Mouse (Mus musculus): ENCODE measurements around the gene 4930535I16Rik. TPM values are rescaled to one million over a fixed set of nuclear protein-coding genes. Genes with fewer than 3 reads are reported as not detected.

Gene 4930535I16Rik
- polyA plus RNA-seq (2012), result not detected in 2 replicates

DNA sequence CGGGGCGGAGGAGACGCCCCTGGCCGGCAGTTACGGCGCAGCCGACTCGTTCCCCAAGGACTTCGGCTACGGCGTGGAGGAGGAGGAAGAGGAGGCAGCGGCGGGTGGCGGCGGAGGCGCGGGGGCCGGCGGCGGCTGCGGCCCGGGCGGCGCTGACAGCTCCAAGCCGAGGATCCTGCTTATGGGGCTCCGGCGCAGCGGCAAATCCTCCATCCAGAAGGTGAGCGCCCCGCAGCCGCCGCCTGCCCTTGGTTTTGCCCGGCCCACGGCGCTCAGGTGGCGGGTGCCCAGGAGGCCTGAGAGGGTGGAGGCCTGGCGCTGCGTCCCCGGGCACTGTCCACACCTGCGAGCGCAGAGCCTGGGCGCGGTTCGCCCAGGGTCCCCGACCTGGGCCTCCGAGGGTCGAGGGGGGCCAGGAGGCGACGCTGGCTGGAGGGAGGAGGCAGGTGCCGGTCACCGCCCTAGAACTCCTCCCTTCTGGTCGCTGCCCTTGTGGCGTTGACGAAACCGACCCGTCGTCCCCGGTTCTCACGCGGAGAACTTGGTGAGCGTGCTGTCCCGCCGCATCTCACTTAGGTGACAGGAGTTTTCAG is at the start of gene 4930535I16Rik:
Gene 4930535I16Rik, minus strand, starts transcription at position 475 of the 593 bp plus-strand sequence.
- Histone ChIP-seq H3K4me3 (replicated peaks) (peak within 1 kb of the TSS; percentile 97), H3K36me3 (ENCODE audit: control insufficient read depth) (peaks cover 43% of the 10 kb centered on the region), H3K9me3 (ENCODE audit: control insufficient read depth, low read length) (no peaks in the 10 kb centered on the region), H3K4me1 (ENCODE audit: control insufficient read depth) (peaks cover 28% of the 10 kb centered on the region), H3K27me3 (ENCODE audit: control insufficient read depth) (no peaks in the 10 kb centered on the region)
- TF ChIP-seq GATA1 (IDR thresholded peaks at IDR 0.05; ENCODE audit: low read length) (no peak), TAL1 (IDR thresholded peaks at IDR 0.05; ENCODE audit: low read length) (no peak)

- Histone ChIP-seq H3K9me3 (ENCODE audit: control insufficient read depth, low read length) (no peaks in the 10 kb centered on the region), H3K36me3 (ENCODE audit: control insufficient read depth) (no peaks in the 10 kb centered on the region), H3K27me3 (ENCODE audit: control insufficient read depth) (no peaks in the 10 kb centered on the region; the same call in 1 of the 2 replicates), H3K4me1 (ENCODE audit: control insufficient read depth) (no peaks in the 10 kb centered on the region), H3K4me3 (replicated peaks) (no peak overlapping the region)
- TF ChIP-seq GATA1 (IDR thresholded peaks at IDR 0.05; ENCODE audit: low read length) (no peak), TAL1 (IDR thresholded peaks at IDR 0.05; ENCODE audit: low read length) (no peak)
These were observed 44.9 kb upstream of the 4930535I16Rik start for GRCm38 (mm10) chr4:123962721-123963120.

- peaks cover 15% of the 10 kb centered on the region for H3K27me3 ChIP-seq (ENCODE audit: control insufficient read depth)
These were observed 43.1 kb upstream of the 4930535I16Rik start for GRCm38 (mm10) chr4:123960955-123961354.

GRCm38 (mm10) chr4:123957891-123958290 is 40.1 kb upstream of the 4930535I16Rik start:
- H3K27me3 ChIP-seq (ENCODE audit: control insufficient read depth), result peaks cover 17% of the 10 kb centered on the region
- TF ChIP-seq TAL1 (IDR thresholded peaks at IDR 0.05; ENCODE audit: low read length), result no peak
- TF ChIP-seq GATA1 (IDR thresholded peaks at IDR 0.05; ENCODE audit: low read length), result no peak
- H3K36me3 ChIP-seq (ENCODE audit: control insufficient read depth), result no peaks in the 10 kb centered on the region
- no peak overlapping the region for H3K4me3 ChIP-seq (replicated peaks)
- no peaks in the 10 kb centered on the region for H3K4me1 ChIP-seq (ENCODE audit: control insufficient read depth)
- H3K9me3 ChIP-seq (ENCODE audit: control insufficient read depth, low read length), result no peaks in the 10 kb centered on the region

More at GRCm38 (mm10) chr4:123960955-123961354, 43.1 kb upstream of the 4930535I16Rik start:
- Histone ChIP-seq H3K4me3 (replicated peaks) (no peak overlapping the region), H3K4me1 (ENCODE audit: control insufficient read depth) (no peaks in the 10 kb centered on the region), H3K9me3 (ENCODE audit: control insufficient read depth, low read length) (no peaks in the 10 kb centered on the region), H3K36me3 (ENCODE audit: control insufficient read depth) (no peaks in the 10 kb centered on the region)
- TF ChIP-seq TAL1 (IDR thresholded peaks at IDR 0.05; ENCODE audit: low read length) (no peak), GATA1 (IDR thresholded peaks at IDR 0.05; ENCODE audit: low read length) (no peak)

GRCm38 (mm10) chr4:123957492-123957808 is 39.6 kb upstream of the 4930535I16Rik start:
- no peaks in the 10 kb centered on the region for H3K9me3 ChIP-seq (ENCODE audit: control insufficient read depth, low read length)
- no peak for TF ChIP-seq GATA1 (IDR thresholded peaks at IDR 0.05; ENCODE audit: low read length)
- TF ChIP-seq TAL1 (IDR thresholded peaks at IDR 0.05; ENCODE audit: low read length), result no peak
- peaks cover 17% of the 10 kb centered on the region for H3K27me3 ChIP-seq (ENCODE audit: control insufficient read depth)
- H3K36me3 ChIP-seq (ENCODE audit: control insufficient read depth), result no peaks in the 10 kb centered on the region
- no peak overlapping the region for H3K4me3 ChIP-seq (replicated peaks)
- H3K4me1 ChIP-seq (ENCODE audit: control insufficient read depth), result no peaks in the 10 kb centered on the region

DNA sequence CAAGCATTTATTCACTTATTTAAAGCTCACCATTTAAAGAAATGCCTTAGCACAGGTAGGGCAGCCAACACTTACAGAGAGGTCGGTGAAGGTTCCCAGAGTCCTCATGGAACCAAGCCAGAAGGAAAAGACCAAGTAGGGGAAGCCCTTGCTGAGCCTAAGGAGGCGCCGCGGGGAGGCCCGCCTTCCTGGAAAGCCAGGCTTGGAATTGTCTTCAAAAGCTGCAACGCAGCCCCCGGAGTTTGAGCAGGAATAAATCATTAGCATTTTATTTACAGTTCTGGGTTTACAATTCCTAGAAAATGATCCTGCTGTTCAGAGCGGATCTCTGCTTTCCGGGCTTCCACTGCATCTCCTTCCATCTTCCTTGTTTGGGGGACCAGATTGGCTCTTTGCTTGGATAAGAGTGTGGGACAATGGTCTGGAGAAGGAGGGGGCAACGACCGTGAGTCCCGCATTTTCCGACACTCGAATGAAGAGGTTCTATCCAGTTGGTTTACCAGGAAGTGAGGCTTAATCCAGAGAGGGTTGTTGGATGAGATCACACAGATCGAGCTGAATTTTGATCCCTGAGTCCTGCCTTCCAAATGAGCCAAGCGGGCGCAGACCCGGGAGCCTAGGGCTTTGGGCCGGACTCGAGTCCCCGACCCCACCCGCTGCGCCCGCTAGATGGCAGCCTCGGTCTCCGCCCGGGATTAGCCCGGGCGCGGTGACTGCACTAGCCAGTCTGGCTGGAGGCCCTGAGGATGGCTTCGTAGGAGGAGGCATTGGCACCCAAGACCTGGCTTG is 39.1 kb upstream of the 4930535I16Rik start:
- H3K4me1 ChIP-seq (ENCODE audit: control insufficient read depth), result no peaks in the 10 kb centered on the region
- H3K27me3 ChIP-seq (ENCODE audit: control insufficient read depth), result peaks cover 17% of the 10 kb centered on the region
- H3K4me3 ChIP-seq (replicated peaks), result no peak overlapping the region
- TF ChIP-seq TAL1 (IDR thresholded peaks at IDR 0.05; ENCODE audit: low read length) (no peak), GATA1 (IDR thresholded peaks at IDR 0.05; ENCODE audit: low read length) (no peak)
- H3K36me3 ChIP-seq (ENCODE audit: control insufficient read depth), result no peaks in the 10 kb centered on the region
- no peaks in the 10 kb centered on the region for H3K9me3 ChIP-seq (ENCODE audit: control insufficient read depth, low read length)

- Histone ChIP-seq H3K4me3 (replicated peaks) (no peak overlapping the region), H3K27me3 (ENCODE audit: control insufficient read depth) (peaks cover 12% of the 10 kb centered on the region), H3K9me3 (ENCODE audit: control insufficient read depth, low read length) (no peaks in the 10 kb centered on the region), H3K4me1 (ENCODE audit: control insufficient read depth) (no peaks in the 10 kb centered on the region), H3K36me3 (ENCODE audit: control insufficient read depth) (no peaks in the 10 kb centered on the region)
- TF ChIP-seq TAL1 (IDR thresholded peaks at IDR 0.05; ENCODE audit: low read length), result no peak
- TF ChIP-seq GATA1 (IDR thresholded peaks at IDR 0.05; ENCODE audit: low read length), result no peak
These were observed 34.2 kb upstream of the 4930535I16Rik start for GRCm38 (mm10) chr4:123952059-123952458.

DNA sequence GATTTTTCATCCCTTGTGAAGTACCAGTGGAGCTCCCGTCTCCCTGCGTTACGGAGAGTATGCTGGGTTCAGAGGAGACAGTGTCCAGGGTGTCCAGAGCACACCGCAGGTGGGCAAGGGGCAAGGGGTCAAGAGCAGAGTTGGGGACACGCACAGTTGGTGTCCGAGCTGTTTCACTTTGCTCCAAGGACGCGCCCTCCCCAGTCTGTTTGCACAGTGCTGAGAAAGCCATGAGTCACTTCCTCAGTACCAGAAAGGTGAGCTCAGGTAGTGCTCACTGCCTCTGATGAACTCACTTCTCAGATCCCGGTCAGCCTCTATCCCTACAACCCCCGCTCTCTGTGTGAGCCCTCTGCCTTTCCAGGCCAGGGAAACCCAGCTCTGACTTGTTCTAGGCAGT is 31.8 kb upstream of the 4930535I16Rik start:
- no peak overlapping the region for H3K4me3 ChIP-seq (replicated peaks)
- no peaks in the 10 kb centered on the region for H3K27me3 ChIP-seq (ENCODE audit: control insufficient read depth)
- H3K9me3 ChIP-seq (ENCODE audit: control insufficient read depth, low read length), result no peaks in the 10 kb centered on the region
- TF ChIP-seq GATA1 (IDR thresholded peaks at IDR 0.05; ENCODE audit: low read length) (no peak), TAL1 (IDR thresholded peaks at IDR 0.05; ENCODE audit: low read length) (no peak)
- no peaks in the 10 kb centered on the region for H3K4me1 ChIP-seq (ENCODE audit: control insufficient read depth)
- no peaks in the 10 kb centered on the region for H3K36me3 ChIP-seq (ENCODE audit: control insufficient read depth)

- TF ChIP-seq GATA1 (IDR thresholded peaks at IDR 0.05; ENCODE audit: low read length) (no peak), TAL1 (IDR thresholded peaks at IDR 0.05; ENCODE audit: low read length) (no peak)
- H3K27me3 ChIP-seq (ENCODE audit: control insufficient read depth), result no peaks in the 10 kb centered on the region
- H3K9me3 ChIP-seq (ENCODE audit: control insufficient read depth, low read length), result no peaks in the 10 kb centered on the region
These were observed 31.1 kb upstream of the 4930535I16Rik start for GRCm38 (mm10) chr4:123948901-123949300.

More at GRCm38 (mm10) chr4:123948901-123949300, 31.1 kb upstream of the 4930535I16Rik start:
- H3K4me3 ChIP-seq (replicated peaks), result no peak overlapping the region
- no peaks in the 10 kb centered on the region for H3K36me3 ChIP-seq (ENCODE audit: control insufficient read depth)
- no peaks in the 10 kb centered on the region for H3K4me1 ChIP-seq (ENCODE audit: control insufficient read depth)
